Comparison of ENCODE assay signal across 8 mouse cellular contexts in the genomic region with DNA sequence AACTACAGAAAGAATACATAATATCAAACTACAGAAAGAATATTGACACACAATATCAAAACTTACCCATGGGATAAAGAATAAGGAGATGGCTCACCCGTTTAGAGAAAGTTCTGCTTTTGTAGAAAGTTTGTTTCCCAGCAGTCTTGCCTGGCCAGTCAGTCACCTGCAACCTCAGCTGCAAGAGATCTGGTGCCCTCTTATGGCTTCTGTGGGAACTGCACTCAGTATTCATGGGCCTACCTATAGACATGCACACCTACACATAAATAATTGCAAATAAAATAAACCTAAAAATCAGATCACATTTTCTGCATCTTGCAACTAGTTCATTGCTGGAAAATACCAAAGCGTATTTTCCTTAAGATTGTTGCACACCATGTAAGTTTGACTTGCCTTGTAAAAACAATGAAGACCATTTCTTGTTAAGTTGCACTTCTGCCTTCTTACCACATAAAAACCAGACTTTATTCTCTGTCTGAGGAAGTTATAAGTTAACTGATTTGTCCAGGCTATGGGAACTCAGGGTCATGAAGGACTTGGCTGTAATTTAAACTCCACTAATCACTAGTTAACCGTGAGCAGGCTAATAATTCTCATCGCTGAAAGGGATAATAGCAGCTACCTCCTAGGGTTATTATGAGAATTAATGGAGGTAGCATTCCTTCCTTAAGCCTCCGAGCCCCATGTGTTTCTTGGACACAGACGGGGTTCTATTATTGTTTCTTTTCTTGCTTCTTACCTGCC.
DNase-seq lines count a peak whose midpoint lies in the region; ATAC-seq lines count a peak whose summit lies in the region.

No protein-coding gene starts in this region.

- H3K9ac ChIP-seq in neural tube, embryonic 15.5 days (replicated peaks), result no peak overlapping the region
- H3K9ac ChIP-seq in intestine, embryonic 16.5 days (ENCODE audit: low read depth, low read length), result no peak overlapping the region

- H3K4me1 ChIP-seq in neural tube, embryonic 15.5 days, result peaks cover 14% of the 10 kb centered on the region
- peaks cover 10% of the 10 kb centered on the region for H3K4me1 ChIP-seq in intestine, embryonic 16.5 days (ENCODE audit: control insufficient read depth, insufficient read depth, low read length)

- peak; percentile 49 to 71 for DNase-seq in cerebellum, postnatal 14 days
- no peak for DNase-seq in cerebellum, adult 18-20 months
- DNase-seq in neural tube, embryonic 10.5 days (ENCODE audit: extremely low spot score, low spot score), result peak; percentile 43
- peak; percentile 11 to 45 for DNase-seq in cerebellum, postnatal 25 days
- DNase-seq in kidney, postnatal 25 days, result peak; percentile 84 to 91
- peak; percentile 7 to 16 for DNase-seq in spleen, postnatal 36 days (ENCODE audit: low spot score in 2 of 2)

- 64% methylated on average over 6 of the region's 6 CpGs for WGBS in neural tube, embryonic 15.5 days
- 85% methylated on average over 6 of the region's 6 CpGs for WGBS in intestine, embryonic 16.5 days

- no peak overlapping the region for H3K4me2 ChIP-seq in neural tube, embryonic 15.5 days
- H3K4me2 ChIP-seq in intestine, embryonic 16.5 days (ENCODE audit: low read depth, low read length), result no peak overlapping the region

- H3K27ac ChIP-seq in neural tube, embryonic 15.5 days (replicated peaks), result no peak overlapping the region
- no peak overlapping the region for H3K27ac ChIP-seq in intestine, embryonic 16.5 days (ENCODE audit: low read length)

- H3K36me3 ChIP-seq in neural tube, embryonic 15.5 days, result no peaks in the 10 kb centered on the region
- H3K36me3 ChIP-seq in intestine, embryonic 16.5 days (ENCODE audit: control insufficient read depth, insufficient read depth, low read length), result no peaks in the 10 kb centered on the region

- H3K4me3 ChIP-seq in neural tube, embryonic 15.5 days (replicated peaks), result no peak overlapping the region
- no peak overlapping the region for H3K4me3 ChIP-seq in intestine, embryonic 16.5 days (ENCODE audit: low read length)

- no peak for ATAC-seq in neural tube, embryonic 15.5 days (ENCODE audit: low FRiP score)
- no peak for ATAC-seq in intestine, embryonic 16.5 days

- H3K9me3 ChIP-seq in neural tube, embryonic 15.5 days (replicated peaks), result no peaks in the 10 kb centered on the region
- H3K9me3 ChIP-seq in intestine, embryonic 16.5 days (ENCODE audit: control insufficient read depth, low read length), result no peaks in the 10 kb centered on the region

- no peaks in the 10 kb centered on the region for H3K27me3 ChIP-seq in neural tube, embryonic 15.5 days (replicated peaks)
- H3K27me3 ChIP-seq in intestine, embryonic 16.5 days (replicated peaks; ENCODE audit: control insufficient read depth, insufficient read depth, low read length), result no peaks in the 10 kb centered on the region

Comparison
In these comparisons a context has a peak if more than half of its experiments do, and no peak if none do; other contexts are left out.
1. DNase-seq: peak in cerebellum, postnatal 14 days (2 of 2), neural tube, embryonic 10.5 days (single experiment), cerebellum, postnatal 25 days (2 of 2), kidney, postnatal 25 days (2 of 2) and spleen, postnatal 36 days (2 of 2); none in cerebellum, adult 18-20 months (0 of 2).